Mouse (Mus musculus): ENCODE data around the gene Zfp652.

Gene Zfp652

DNA sequence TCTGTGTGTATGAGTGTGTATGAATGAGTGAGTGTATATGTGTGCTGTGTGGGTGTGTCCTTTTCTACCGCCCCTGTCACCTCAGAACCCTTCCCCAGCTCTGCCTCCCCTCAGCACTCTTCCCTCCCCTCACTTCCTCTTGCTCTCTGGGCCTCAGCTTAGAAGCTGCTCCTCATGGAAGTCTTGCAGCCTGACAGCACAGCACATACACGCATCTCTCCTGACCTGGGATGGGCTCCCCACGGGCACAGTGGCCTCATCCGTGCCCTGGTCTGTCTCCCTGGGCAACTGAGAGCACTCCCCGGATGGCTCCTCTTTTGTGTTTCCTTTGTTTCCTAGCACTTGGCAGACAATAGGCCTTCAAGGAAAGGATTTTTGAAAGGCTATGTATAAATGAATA is 97.1 kb downstream of the Zfp652 start:
- DNase-seq (ENCODE audit: low spot score): no peak

DNA sequence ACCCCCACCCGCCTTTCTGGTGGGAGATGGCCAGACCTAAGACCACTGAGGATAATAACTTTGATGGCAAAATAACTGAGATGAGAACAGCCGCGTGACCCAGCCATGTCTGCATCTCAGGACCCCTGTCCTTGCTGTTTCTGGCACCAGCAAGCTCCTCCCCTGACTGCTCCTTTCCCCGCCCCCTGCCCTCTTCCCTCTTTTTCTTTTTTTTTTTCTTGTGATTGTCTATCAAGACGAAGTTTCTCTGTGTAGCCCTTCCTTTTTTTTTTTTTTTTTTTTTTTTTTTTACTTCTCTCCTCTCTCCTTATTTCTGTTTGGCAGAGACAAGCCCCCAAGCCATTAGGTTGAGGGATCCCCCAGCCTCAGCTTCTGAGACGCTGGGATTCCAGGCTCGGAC is 98.4 kb downstream of the Zfp652 start:
- DNase-seq (ENCODE audit: low spot score): no peak

DNA sequence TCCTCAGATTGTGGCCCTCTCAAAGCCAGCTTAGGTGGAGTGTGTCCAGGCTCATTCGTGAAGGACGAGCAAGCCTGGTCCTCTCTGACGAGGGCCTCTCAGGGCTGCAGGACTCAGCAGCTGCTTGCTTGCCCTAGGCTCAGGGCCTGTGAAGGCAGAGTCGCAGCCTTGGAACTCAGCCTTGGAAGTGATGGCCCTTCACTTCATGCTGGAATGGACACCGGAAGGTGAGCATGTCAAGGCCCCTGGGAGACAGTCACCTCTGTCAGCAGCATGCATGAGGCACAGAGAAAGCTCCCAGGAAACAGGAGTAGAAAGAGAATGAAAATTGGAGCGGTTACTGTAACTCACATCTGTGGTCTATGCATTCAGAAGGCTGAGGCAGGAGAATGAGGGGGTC is 99.3 kb downstream of the Zfp652 start:
- no peak for DNase-seq (ENCODE audit: low spot score)

- no peak for DNase-seq (ENCODE audit: low spot score)
These were observed 99.8 kb downstream of the Zfp652 start for GRCm38 (mm10) chr11:95812224-95812623.

DNA sequence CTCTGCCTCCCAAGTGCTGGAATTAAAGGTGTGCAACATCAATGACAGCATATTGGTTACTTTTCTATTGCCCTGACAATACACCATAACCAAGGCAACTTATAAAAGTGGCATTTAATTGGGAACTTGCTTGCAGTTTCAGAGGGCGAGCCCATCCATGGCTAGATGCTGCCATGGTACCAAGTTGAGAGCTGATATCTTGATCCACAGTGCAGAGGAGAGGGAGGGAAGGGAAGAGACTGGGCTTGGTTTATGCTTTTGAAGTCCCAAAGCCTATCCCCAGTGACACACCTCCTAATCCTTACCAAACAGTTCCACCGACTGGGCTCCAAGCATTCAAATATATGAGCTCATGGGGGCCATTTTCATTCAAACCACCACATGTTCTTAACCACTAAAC is 101.6 kb downstream of the Zfp652 start:
- no peak for DNase-seq (ENCODE audit: low spot score)

GRCm38 (mm10) chr11:95814857-95815256 is 102.4 kb downstream of the Zfp652 start:
- DNase-seq (ENCODE audit: low spot score): no peak

- DNase-seq (ENCODE audit: low spot score): no peak
These were observed 102.9 kb downstream of the Zfp652 start for GRCm38 (mm10) chr11:95815412-95815811.

DNA sequence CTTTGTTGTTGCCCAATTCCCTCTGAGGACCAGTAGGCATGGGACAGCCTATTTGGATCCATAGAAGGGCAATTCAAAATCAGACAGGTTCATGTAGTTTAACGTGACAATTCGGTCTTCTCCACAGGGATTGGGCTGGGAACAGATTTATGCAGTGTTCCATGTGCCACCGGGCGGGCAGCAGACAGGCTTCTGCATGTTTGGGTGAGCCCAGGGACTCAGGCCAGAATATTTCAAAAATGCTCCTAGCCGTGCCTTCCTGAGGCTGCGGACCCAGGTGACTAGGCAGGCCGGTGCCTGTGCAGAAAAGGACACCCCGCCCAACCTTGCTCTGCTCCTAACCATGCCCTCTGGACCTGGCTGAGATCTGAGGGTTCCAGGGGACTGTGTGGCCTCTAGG is 106.7 kb downstream of the Zfp652 start:
- no peak for DNase-seq (ENCODE audit: low spot score)

DNA sequence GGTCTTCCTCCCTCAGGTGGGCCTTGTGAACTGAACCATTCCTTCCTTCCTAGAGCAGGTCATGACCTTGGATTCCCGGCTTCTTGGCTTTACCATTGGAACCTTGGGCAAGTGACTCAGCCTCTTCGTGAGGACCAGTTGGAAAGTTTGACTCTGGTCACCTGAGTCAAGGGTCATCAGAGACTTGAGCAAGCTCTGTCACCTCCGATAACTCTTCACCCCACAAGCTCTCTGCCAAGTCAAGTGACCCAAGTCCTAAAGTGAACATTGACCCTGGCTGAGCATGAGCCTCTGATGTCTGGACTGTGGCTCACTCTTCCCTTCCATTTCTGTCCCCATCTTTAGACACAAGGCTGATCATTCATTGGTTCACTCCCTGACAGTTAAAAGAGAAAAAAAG is 109.0 kb downstream of the Zfp652 start:
- no peak for DNase-seq (ENCODE audit: low spot score)

DNA sequence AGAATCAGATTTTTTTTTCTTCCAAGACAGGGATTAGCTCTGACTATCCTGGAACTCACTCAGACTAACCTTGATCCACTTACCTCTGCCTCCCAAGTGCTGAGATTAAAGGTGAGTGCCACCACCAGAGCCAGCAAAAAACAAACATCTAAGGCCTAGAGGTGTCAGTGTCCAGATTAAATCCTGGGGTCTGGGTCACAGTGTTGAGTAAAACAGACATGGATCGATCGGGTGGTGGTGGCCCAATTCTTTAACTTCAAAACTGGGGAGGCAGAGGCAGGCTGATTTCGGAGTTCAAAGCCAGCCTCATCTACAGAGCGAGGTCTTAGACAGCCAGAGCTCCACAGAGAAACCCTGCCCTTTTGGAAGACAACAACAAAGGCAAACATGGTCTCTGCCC is 110.0 kb downstream of the Zfp652 start:
- DNase-seq (ENCODE audit: low spot score): no peak

DNA sequence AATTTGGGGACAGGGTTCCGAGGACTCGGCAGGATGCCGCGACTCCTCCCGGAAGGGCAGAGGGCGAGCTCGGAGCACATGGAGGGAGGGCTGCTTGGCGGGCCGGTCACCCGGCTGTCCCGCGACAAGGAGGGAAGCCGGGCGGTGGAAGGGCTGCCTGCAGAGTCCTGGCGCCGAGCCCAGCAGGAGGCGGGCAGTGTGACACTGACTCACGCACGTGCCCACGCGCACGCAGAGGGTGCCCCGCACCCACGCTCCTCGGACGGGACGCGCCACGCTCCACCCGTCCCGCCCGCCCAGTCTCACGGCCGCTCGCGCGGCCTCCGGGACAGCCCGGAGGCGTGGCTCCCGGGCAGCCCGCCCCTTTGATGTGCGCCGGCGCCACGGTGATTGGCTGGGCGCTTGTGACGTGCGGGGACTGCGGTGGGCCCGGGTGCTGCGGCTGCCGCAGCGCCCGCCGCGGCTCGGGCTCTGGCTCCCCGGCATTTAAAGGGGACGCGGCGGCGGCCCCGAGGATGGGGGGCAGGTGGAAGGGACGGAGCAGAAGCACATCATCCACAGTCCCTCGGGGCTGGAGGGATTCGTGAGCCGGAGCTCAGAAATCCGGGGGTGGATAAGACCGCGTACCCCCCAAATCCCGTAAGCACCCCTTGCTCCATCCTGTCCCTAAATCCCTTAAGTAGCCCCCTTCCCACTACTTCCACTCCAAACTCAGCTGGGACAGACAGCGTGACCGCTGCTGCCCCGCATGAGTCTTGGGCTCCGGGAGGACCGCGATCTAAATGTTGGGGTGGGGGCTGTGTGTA is 111.8 kb downstream of the Zfp652 start, which contains the start of gene Phospho1:
Gene Phospho1, plus strand, starts transcription at position 429 of the 806 bp plus-strand sequence.
- peak; percentile 86 for DNase-seq (ENCODE audit: low spot score)

GRCm38 (mm10) chr11:95824877-95825243 is 112.4 kb downstream of the Zfp652 start:
- DNase-seq (ENCODE audit: low spot score): no peak

GRCm38 (mm10) chr11:95825625-95826024 is 113.2 kb downstream of the Zfp652 start:
- DNase-seq (ENCODE audit: low spot score): no peak

- no peak for DNase-seq (ENCODE audit: low spot score)
These were observed 114.1 kb downstream of the Zfp652 start for GRCm38 (mm10) chr11:95826317-95827167.

DNA sequence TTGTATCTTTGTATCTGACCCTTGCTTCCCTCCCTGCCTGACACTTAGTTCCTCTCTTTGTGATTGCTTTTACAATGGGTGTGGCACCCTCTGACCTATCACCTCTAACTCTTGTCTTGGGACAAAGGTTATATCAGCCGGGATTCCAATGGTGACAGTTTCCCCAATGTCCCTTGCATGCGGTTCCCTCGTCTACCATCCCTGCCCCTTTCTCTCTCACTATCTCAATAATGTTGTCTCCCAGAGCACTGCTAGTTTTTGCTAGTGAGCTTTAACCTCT is 114.6 kb downstream of the Zfp652 start:
- no peak for DNase-seq (ENCODE audit: low spot score)

- peak; percentile 64 for DNase-seq (ENCODE audit: low spot score)
These were observed 115.1 kb downstream of the Zfp652 start for GRCm38 (mm10) chr11:95827464-95828085.

DNA sequence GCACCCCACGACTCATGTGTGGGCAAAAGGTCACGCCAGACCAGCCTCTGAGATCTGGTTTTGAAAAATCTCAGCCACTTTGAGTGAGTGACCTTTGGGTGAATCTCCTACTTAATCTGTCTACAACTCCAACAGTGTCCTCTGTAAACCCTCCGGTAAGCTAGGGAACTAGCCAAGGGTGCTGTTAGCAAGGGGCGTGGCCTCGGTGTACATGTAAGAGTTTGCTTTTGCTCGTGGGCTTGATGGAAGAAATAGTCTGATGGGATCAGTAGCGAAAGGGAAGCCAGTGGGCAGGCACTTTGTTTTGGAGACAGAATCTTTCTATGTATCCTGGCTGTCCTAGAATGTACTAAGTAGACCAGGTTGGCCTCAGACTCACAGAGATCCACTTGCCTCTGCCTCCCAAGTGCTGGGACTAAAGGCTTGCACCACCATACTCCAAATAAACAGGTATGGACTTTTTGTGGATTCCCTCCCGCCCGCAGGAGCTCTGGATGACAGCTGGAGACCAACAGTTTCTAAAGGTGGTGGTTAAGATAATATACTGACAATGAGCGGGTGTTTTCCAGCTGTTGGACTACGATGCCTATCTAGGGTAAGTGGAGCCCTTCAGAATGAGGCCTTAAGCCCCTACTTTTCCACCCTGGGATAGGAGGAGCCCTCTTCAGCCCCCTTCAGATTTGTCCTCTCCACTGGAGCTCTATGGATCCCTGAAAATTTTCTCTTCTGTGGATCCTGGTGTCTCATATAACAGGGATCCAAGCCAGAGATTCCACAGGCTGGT is 115.9 kb downstream of the Zfp652 start:
- DNase-seq (ENCODE audit: low spot score): no peak

GRCm38 (mm10) chr11:95829526-95830050 is 117.1 kb downstream of the Zfp652 start:
- DNase-seq (ENCODE audit: low spot score): no peak

DNA sequence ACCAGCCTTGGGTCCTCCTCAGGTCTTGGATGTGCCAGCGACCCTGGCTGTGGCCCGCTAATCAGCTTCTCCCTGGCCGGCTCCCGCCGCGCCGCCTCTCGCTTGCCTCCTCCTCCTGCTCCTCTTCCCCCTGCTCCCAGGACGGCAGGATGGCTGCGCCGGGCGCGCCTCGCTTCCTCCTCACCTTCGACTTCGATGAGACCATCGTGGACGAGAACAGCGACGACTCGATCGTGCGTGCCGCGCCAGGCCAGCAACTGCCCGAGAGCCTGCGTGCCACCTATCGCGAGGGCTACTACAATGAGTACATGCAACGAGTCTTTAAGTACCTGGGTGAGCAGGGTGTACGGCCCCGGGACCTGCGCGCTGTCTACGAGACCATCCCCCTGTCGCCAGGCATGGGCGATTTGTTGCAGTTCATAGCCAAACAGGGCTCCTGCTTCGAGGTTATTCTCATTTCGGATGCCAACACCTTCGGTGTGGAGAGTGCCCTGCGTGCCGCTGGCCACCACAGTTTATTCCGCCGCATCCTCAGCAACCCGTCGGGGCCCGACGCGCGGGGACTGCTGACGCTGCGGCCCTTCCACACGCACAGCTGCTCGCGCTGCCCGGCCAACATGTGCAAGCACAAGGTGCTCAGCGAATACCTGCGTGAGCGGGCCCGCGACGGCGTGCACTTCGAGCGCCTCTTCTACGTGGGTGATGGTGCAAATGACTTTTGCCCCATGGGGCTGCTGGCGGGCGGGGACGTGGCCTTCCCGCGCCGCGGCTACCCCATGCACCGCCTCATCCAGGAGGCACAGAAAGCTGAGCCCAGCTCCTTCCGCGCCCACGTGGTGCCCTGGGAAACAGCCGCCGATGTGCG is 118.2 kb downstream of the Zfp652 start:
- DNase-seq (ENCODE audit: low spot score): no peak

- no peak for DNase-seq (ENCODE audit: low spot score)
These were observed 118.8 kb downstream of the Zfp652 start for GRCm38 (mm10) chr11:95831276-95831619.

DNA sequence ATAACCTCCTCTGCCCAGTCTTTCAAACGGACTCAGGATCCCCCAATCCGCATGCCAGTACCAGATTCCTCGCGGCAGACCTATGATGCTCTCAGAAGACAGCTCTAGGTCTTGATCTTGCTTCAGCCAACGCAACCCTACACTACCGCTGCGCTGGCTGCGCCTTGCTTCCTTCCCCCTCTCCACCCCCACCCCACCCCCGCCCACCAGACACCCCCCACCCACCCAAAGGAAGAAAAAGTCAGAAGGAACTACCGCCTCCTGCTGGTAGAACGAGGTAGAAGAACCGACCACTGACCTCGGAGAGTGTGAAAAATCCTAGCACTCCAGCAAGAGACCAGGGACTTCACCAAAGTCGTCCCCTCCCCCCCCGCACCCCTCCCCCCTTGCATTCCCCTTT is 119.2 kb downstream of the Zfp652 start:
- no peak for DNase-seq (ENCODE audit: low spot score)
